Mouse (Mus musculus): ENCODE measurements around the gene Far1. TPM values are rescaled to one million over a fixed set of nuclear protein-coding genes. Genes with fewer than 3 reads are reported as not detected.

Gene Far1
- total and polyA plus RNA-seq, 2 experiments from 2014 or later, result 14.8 to 25.0 TPM

DNA sequence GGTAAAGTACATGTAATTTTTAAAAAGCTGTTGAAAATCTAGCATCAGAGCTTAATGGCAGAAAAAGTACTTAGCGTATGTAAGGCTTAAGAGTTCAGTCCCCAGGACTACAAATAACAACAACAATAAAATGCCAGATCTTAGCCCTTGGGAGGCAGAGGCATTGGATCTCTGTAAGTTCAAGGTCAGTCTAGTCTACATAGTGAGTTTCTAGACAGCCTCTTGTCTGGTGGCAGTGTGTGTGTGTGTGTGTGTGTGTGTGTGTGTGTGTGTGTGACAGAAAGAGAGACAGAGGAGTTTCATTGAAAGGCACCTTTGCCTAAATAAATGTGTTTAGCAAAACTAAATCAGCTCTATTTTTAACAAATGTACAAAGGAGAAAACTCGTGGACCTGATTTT is 5.3 kb downstream of the Far1 start:
- no peak overlapping the region for H3K27ac ChIP-seq (ENCODE audit: low read depth)
- 85% methylated on average over 2 of the region's 2 CpGs for WGBS
- H3K4me2 ChIP-seq (ENCODE audit: low read depth, low read length), result no peak overlapping the region
- no peaks in the 10 kb centered on the region for H3K9me3 ChIP-seq (replicated peaks; ENCODE audit: control insufficient read depth, low read length)
- ATAC-seq (ENCODE audit: insufficient read depth, low read depth) (no peak), DNase-seq (ENCODE audit: low spot score) (no peak)
- H3K27me3 ChIP-seq (ENCODE audit: control insufficient read depth, insufficient read depth, low read length), result no peaks in the 10 kb centered on the region
- H3K4me3 ChIP-seq (ENCODE audit: low read depth, low read length), result no peak overlapping the region
- H3K9ac ChIP-seq (replicated peaks; ENCODE audit: low read depth, low read length), result no peak overlapping the region
- H3K4me1 ChIP-seq (ENCODE audit: control insufficient read depth, insufficient read depth), result peaks cover 10% of the 10 kb centered on the region; the same call in 1 of the 2 replicates
- no peaks in the 10 kb centered on the region for H3K36me3 ChIP-seq (replicated peaks; ENCODE audit: control insufficient read depth, insufficient read depth, low read length)
- no peak for TF ChIP-seq CTCF (IDR thresholded peaks at IDR 0.05; ENCODE audit: low read depth)
- no peak for TF ChIP-seq EP300 (IDR thresholded peaks at IDR 0.05; ENCODE audit: low read depth)

DNA sequence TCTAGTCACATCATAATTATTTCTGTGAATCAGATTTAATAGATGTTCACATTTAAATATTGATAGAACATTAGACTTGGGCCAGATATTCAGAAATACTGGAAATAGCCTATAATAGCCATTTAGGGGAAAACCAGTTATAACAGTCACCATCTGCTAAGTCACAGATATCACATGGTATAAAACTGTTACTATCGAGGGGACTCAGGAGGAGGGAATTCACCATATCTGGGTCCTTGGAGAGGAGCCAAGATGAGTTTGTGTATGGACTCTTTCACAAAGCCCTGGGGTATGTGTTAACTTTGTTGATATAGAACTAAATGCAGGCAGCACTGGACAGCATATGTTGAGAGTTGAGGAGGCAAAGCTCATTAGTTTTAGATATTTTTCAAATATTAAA is 29.5 kb downstream of the Far1 start:
- H3K4me1 ChIP-seq (ENCODE audit: control insufficient read depth, insufficient read depth), result no peaks in the 10 kb centered on the region
- no peak overlapping the region for H3K4me3 ChIP-seq (ENCODE audit: low read depth, low read length)
- DNase-seq (ENCODE audit: low spot score) (no peak), ATAC-seq (ENCODE audit: insufficient read depth, low read depth) (no peak)
- H3K9ac ChIP-seq (replicated peaks; ENCODE audit: low read depth, low read length), result no peak overlapping the region
- no peak overlapping the region for H3K4me2 ChIP-seq (ENCODE audit: low read depth, low read length)
- WGBS, result 18% methylated on average over 1 of the region's 1 CpGs
- no peaks in the 10 kb centered on the region for H3K27me3 ChIP-seq (ENCODE audit: control insufficient read depth, insufficient read depth, low read length)
- TF ChIP-seq EP300 (IDR thresholded peaks at IDR 0.05; ENCODE audit: low read depth) (no peak), CTCF (IDR thresholded peaks at IDR 0.05; ENCODE audit: low read depth) (no peak)
- no peak overlapping the region for H3K27ac ChIP-seq (ENCODE audit: low read depth)
- peaks cover 11% of the 10 kb centered on the region for H3K36me3 ChIP-seq (replicated peaks; ENCODE audit: control insufficient read depth, insufficient read depth, low read length)
- no peaks in the 10 kb centered on the region for H3K9me3 ChIP-seq (replicated peaks; ENCODE audit: control insufficient read depth, low read length)

DNA sequence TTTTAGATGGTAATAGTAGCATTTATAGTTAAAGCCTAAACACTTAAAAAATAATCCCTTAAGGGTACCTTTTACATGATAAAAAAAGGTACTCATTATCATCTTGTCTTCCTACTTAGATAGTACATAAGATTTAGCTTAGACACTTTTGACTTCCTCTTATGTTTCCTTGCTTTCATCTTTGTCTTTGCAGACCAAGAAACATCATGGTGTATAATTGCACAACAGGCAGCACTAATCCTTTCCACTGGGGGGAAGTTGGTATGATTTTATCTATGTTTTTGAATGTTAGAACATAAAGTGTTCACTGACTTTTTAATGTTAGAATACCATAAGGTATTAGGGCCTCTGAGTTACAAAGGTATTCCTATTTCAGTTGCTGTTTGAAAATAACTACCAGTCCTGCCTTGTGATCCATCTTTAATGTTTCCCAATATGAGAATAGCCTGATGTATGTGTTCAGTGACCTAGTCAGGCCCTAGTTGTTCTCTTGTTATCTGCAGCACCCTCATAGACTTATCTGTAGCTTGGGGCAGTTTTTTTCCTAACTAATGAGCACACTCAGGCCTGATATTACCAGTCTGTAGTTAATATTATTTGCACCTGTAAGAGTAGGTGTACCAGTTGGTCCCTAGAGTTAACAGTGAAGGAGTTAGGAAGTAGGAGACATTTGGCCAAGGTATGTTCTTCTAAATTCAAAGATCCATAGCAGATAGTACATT is 38.3 kb downstream of the Far1 start:
- no peak overlapping the region for H3K4me3 ChIP-seq (ENCODE audit: low read depth, low read length)
- DNase-seq (ENCODE audit: low spot score) (no peak), ATAC-seq (ENCODE audit: insufficient read depth, low read depth) (no peak)
- H3K9me3 ChIP-seq (replicated peaks; ENCODE audit: control insufficient read depth, low read length), result no peaks in the 10 kb centered on the region
- no peaks in the 10 kb centered on the region for H3K27me3 ChIP-seq (ENCODE audit: control insufficient read depth, insufficient read depth, low read length)
- TF ChIP-seq CTCF (IDR thresholded peaks at IDR 0.05; ENCODE audit: low read depth) (no peak), EP300 (IDR thresholded peaks at IDR 0.05; ENCODE audit: low read depth) (no peak)
- peaks cover 28% of the 10 kb centered on the region for H3K36me3 ChIP-seq (replicated peaks; ENCODE audit: control insufficient read depth, insufficient read depth, low read length)
- no peak overlapping the region for H3K9ac ChIP-seq (replicated peaks; ENCODE audit: low read depth, low read length)
- H3K4me2 ChIP-seq (ENCODE audit: low read depth, low read length), result no peak overlapping the region
- no peaks in the 10 kb centered on the region for H3K4me1 ChIP-seq (ENCODE audit: control insufficient read depth, insufficient read depth)
- no peak overlapping the region for H3K27ac ChIP-seq (ENCODE audit: low read depth)

DNA sequence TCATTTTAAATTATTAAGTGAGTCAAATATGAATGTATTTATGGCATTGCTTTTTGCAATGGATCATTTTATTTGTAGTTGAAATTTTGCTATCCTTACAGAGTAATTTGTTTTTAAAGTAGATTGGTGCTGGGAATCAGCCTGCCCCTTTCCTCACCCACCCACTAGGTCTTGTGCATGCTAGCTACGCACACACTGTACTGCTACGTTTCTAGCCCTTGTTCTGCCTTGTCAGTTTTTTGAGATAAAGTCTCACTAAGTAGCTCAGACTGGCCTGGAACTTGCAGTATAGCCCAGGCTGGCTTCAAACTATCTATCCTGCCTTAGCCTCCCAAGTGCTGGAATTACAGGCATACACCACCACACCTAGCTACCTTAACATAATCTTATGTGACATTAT is 38.9 kb downstream of the Far1 start:
- no peak overlapping the region for H3K27ac ChIP-seq (ENCODE audit: low read depth)
- no peaks in the 10 kb centered on the region for H3K9me3 ChIP-seq (replicated peaks; ENCODE audit: control insufficient read depth, low read length)
- no peaks in the 10 kb centered on the region for H3K27me3 ChIP-seq (ENCODE audit: control insufficient read depth, insufficient read depth, low read length)
- no peaks in the 10 kb centered on the region for H3K4me1 ChIP-seq (ENCODE audit: control insufficient read depth, insufficient read depth)
- peaks cover 24% of the 10 kb centered on the region for H3K36me3 ChIP-seq (replicated peaks; ENCODE audit: control insufficient read depth, insufficient read depth, low read length)
- TF ChIP-seq EP300 (IDR thresholded peaks at IDR 0.05; ENCODE audit: low read depth) (no peak), CTCF (IDR thresholded peaks at IDR 0.05; ENCODE audit: low read depth) (no peak)
- DNase-seq (ENCODE audit: low spot score), result no peak
- no peak overlapping the region for H3K4me3 ChIP-seq (ENCODE audit: low read depth, low read length)
- no peak overlapping the region for H3K9ac ChIP-seq (replicated peaks; ENCODE audit: low read depth, low read length)
- WGBS, result 52% methylated on average over 2 of the region's 2 CpGs
- H3K4me2 ChIP-seq (ENCODE audit: low read depth, low read length), result no peak overlapping the region
- no peak for ATAC-seq (ENCODE audit: insufficient read depth, low read depth)

DNA sequence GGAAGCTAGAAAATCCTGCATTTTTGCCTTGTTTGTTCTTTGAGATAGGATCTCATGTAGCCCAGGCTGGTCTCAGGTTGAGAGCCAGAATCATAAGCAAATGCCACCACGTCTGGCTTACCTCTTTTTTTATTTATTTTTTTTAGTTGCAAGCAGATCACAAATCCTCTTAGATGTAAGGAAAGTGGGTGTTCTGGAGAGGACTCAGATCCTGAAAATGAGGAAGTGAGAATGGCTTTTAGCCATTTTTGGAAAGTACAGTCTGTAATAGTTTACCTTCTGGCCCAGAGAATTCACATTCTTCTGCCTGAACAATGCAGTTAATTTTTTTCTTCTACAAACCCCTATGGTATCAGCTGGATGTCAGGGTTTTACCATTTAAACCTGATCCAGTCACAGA is 42.5 kb downstream of the Far1 start:
- Histone ChIP-seq H3K4me1 (ENCODE audit: control insufficient read depth, insufficient read depth) (no peaks in the 10 kb centered on the region), H3K4me3 (ENCODE audit: low read depth, low read length) (no peak overlapping the region), H3K9ac (replicated peaks; ENCODE audit: low read depth, low read length) (no peak overlapping the region), H3K27ac (ENCODE audit: low read depth) (no peak overlapping the region), H3K27me3 (ENCODE audit: control insufficient read depth, insufficient read depth, low read length) (no peaks in the 10 kb centered on the region), H3K9me3 (replicated peaks; ENCODE audit: control insufficient read depth, low read length) (no peaks in the 10 kb centered on the region), H3K36me3 (replicated peaks; ENCODE audit: control insufficient read depth, insufficient read depth, low read length) (peaks cover 17% of the 10 kb centered on the region), H3K4me2 (ENCODE audit: low read depth, low read length) (no peak overlapping the region)
- TF ChIP-seq CTCF (IDR thresholded peaks at IDR 0.05; ENCODE audit: low read depth) (no peak), EP300 (IDR thresholded peaks at IDR 0.05; ENCODE audit: low read depth) (no peak)
- 66% methylated on average over 1 of the region's 1 CpGs for WGBS
- DNase-seq (ENCODE audit: low spot score) (no peak), ATAC-seq (ENCODE audit: insufficient read depth, low read depth) (no peak)

DNA sequence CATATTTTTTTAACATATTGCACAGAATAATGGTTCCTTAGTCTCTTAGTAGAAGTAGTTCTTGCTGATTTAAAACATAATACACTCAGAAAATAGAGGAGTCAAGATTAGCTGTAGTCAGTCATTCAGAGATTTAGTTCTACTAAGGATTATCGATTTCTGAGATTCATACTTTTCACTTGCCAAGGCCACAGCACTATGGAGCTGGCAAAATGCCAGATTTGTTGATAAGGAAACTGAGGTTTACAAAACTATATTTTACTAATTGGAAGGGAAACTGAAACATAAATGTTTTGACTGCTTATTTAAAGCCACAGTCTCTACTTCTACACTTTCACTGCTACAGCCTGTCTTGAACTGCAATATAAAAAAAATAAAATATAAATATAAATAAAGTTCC is 53.3 kb downstream of the Far1 start:
- no peak for TF ChIP-seq CTCF (IDR thresholded peaks at IDR 0.05; ENCODE audit: low read depth)
- TF ChIP-seq EP300 (IDR thresholded peaks at IDR 0.05; ENCODE audit: low read depth), result no peak
- Histone ChIP-seq H3K4me3 (ENCODE audit: low read depth, low read length) (no peak overlapping the region), H3K9ac (replicated peaks; ENCODE audit: low read depth, low read length) (no peak overlapping the region), H3K4me1 (ENCODE audit: control insufficient read depth, insufficient read depth) (no peaks in the 10 kb centered on the region), H3K36me3 (replicated peaks; ENCODE audit: control insufficient read depth, insufficient read depth, low read length) (peaks cover 14% of the 10 kb centered on the region), H3K4me2 (ENCODE audit: low read depth, low read length) (no peak overlapping the region), H3K27me3 (ENCODE audit: control insufficient read depth, insufficient read depth, low read length) (no peaks in the 10 kb centered on the region), H3K9me3 (replicated peaks; ENCODE audit: control insufficient read depth, low read length) (no peaks in the 10 kb centered on the region), H3K27ac (ENCODE audit: low read depth) (no peak overlapping the region)
- no peak for DNase-seq (ENCODE audit: low spot score)
- ATAC-seq (ENCODE audit: insufficient read depth, low read depth), result no peak
- WGBS, result 56% methylated on average over 1 of the region's 1 CpGs

Data from heart, postnatal 0 days (tissue).